Mouse (Mus musculus): Measurements from ENCODE around the gene Med14.

Gene Med14

DNA sequence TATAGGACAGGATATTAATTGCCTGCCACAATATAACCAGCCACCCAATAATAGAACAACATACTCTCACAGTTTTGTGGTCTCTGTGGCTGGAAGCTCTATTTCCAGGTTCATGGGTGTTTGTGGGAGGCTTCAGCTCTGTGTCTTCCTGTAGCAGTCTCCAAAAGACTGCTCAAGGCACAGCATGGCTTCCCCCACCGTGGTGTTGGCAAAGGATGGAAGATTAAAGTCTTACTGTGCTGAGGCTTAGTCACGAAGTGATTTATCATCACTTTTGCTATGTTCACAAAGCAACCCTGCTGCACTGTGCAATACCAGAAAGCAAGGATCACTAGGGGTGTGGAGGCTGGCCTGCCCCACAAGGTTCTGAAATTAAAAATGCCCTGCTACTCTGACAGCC, 108.0 kb downstream of the Med14 start:
- no peak for DNase-seq

DNA sequence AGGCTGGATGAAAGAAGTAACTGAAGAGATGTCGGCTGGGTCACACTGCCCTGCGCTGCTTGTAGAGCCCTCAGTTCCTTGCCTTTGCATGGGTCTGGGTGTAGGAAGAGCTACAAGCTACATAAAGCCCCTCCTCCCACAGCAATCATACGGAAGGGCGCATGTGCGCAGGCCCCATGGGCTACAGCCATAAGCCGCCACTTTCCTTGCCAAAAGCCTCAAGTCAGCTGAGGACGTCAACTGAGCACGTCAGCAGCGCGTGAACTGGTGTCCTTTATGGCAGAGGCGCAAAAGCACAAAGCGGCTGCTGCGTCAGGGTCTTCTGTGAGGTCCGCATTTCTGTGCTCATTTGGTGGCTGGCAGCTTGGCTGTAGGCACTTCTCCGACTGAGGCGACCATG, 110.0 kb downstream of the Med14 start:
- DNase-seq = no peak

DNA sequence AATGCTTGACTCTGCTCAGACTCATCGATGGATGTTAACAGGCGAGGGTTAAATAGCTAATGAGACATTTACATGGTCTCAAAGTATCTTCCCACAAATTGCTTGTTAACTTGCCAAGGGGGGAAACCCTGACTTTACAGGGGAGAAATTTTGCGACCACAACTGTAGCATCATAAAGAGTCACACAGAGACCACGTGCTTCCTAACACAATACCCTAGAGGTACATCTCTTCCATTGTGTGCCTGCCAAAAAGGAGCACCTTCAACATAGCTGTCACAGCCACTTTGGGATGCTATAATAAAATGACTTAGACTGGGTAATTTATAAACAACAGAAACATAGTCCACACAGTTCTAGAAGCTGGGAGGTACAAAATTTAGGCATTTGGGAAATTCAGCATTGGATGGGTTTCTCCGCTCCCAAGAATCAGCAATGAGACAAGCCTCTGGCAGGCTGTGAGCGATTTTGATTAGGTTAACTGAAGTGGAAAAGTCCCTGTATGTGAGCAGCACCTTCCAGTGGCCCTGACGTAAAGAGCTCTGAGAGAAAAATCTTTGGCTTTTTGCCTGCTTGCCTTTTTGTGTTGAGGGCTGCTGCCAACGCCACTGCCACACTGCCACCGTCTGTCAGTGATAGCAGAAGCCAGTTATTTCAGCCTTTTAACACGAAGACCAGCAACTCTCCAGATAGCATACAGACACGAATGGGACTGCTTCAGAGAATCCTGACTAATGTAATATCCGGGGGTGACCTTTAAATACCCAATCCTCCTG, 116.2 kb downstream of the Med14 start:
- peak; percentile 43 for DNase-seq

DNA sequence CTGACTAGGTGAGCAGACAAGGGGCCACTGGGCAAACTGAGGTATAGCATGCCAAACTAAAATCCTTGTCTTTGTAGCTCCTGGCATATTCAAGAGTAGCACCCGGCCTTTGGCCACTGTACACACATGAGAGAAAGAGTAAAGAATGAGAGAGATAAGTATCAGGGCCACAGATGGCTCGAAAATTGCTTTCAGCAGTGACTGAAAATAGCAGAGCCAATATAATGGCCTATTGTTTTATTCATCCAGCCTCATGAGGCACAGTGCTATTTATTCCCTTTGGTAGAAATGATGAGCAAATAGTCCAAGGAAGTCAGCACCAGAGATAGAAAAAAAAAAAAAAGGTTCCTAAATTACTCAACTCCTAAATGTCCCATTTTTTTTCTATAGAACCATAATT, 116.9 kb downstream of the Med14 start:
- no peak for DNase-seq

All from cerebellum, adult 11 months (tissue).